In the genomic region with DNA sequence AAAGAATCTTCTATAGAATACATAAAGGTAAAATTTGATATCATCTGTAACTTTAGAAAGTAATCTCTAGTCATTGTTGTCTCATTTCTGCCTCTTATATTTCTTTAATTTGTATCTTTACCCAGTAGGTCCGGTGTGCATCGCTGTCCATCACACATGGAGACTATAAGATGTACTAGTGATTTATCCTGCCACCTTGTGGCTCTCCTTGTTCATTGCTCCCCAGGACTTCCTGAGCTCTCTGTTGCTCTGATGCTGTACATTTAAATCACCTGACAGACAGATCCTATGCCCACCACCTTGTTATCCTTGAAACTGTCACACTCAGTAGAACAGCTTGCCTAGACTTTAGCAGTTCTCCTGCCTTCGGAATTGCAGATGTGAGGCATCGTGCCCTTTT, we compare ENCODE assay signal across 9 mouse cellular contexts. TPM values are rescaled to one million over a fixed set of nuclear protein-coding genes. Genes with fewer than 3 reads are reported as not detected.
DNase-seq lines count a peak whose midpoint lies in the region; ATAC-seq and TF ChIP-seq lines count a peak whose summit lies in the region.
"Had no signal": no experiment of that assay in that cellular context is flagged by ENCODE, and none has a peak within 500 bp of the region (broad histone marks: within the 10 kb centered on the region; RNA-seq: fewer than 3 reads in every experiment).

No protein-coding gene starts in this region.

- 78% methylated on average over 4 of the region's 4 CpGs for WGBS in cerebellum, adult 2 months
- WGBS in limb, embryonic 14.5 days = 90% methylated on average over 4 of the region's 4 CpGs
- WGBS in limb, embryonic 10.5 days = 92% methylated on average over 4 of the region's 4 CpGs
- WGBS in midbrain, embryonic 10.5 days = 94% methylated on average over 4 of the region's 4 CpGs

- H3K27me3 ChIP-seq in cerebellum, adult 2 months (ENCODE audit: control insufficient read depth, insufficient read depth, low read length) = no peaks in the 10 kb centered on the region
- no peaks in the 10 kb centered on the region for H3K27me3 ChIP-seq in limb, embryonic 14.5 days (ENCODE audit: control insufficient read depth, insufficient read depth, low read length)
- H3K27me3 ChIP-seq in limb, embryonic 10.5 days (ENCODE audit: low read depth, poor library complexity, severe bottlenecking) = no peaks in the 10 kb centered on the region
- no peaks in the 10 kb centered on the region for H3K27me3 ChIP-seq in midbrain, embryonic 10.5 days (ENCODE audit: low read depth, poor library complexity, severe bottlenecking)
- H3K27me3 ChIP-seq: lung, embryonic 15.5 days had no signal

- no peak overlapping the region for H3K27ac ChIP-seq in cerebellum, adult 2 months (ENCODE audit: insufficient read depth, low read length)
- H3K27ac ChIP-seq in limb, embryonic 14.5 days (replicated peaks; ENCODE audit: low read depth, low read length) = no peak overlapping the region
- no peak overlapping the region for H3K27ac ChIP-seq in limb, embryonic 10.5 days
- no peak overlapping the region for H3K27ac ChIP-seq in midbrain, embryonic 10.5 days (replicated peaks)
- H3K27ac ChIP-seq: lung, embryonic 15.5 days had no signal

- DNase-seq in cerebellum, adult 2 months = peak; percentile 15 to 17
- DNase-seq in cerebellum, adult 8-10 months = no peak
- peak; percentile 52 for DNase-seq in limb, embryonic 14.5 days (ENCODE audit: low spot score)
- DNase-seq in limb, embryonic 10.5 days (ENCODE audit: low spot score) = no peak
- peak; percentile 62 for DNase-seq in ZHBTc4 (ENCODE audit: low read depth, low spot score)
- DNase-seq in induced T-regulatory cell, adult 2 months (ENCODE audit: low read depth) = peak; percentile 64
- peak; percentile 45 to 53 for DNase-seq in natural killer cell, adult 2 months (ENCODE audit: low spot score in 2 of 2)
- DNase-seq in midbrain, embryonic 10.5 days (ENCODE audit: low spot score) = no peak

- no peak for ATAC-seq in limb, embryonic 14.5 days (ENCODE audit: low FRiP score, low read depth)

- H3K4me2 ChIP-seq in limb, embryonic 14.5 days (replicated peaks; ENCODE audit: low read depth, low read length, severe bottlenecking) = no peak overlapping the region
- H3K4me2 ChIP-seq: lung, embryonic 15.5 days had no signal

- H3K36me3 ChIP-seq in limb, embryonic 14.5 days (ENCODE audit: control insufficient read depth, insufficient read depth, low read length) = peaks cover 62% of the 10 kb centered on the region
- peaks cover 97% of the 10 kb centered on the region for H3K36me3 ChIP-seq in limb, embryonic 10.5 days
- H3K36me3 ChIP-seq in midbrain, embryonic 10.5 days = peaks cover 96% of the 10 kb centered on the region

- no peaks in the 10 kb centered on the region for H3K4me1 ChIP-seq in cerebellum, adult 2 months (ENCODE audit: control insufficient read depth, insufficient read depth, low read length)
- no peaks in the 10 kb centered on the region for H3K4me1 ChIP-seq in limb, embryonic 14.5 days (ENCODE audit: control insufficient read depth, insufficient read depth, low read length)
- no peaks in the 10 kb centered on the region for H3K4me1 ChIP-seq in limb, embryonic 10.5 days
- H3K4me1 ChIP-seq in midbrain, embryonic 10.5 days = no peaks in the 10 kb centered on the region
- H3K4me1 ChIP-seq: lung, embryonic 15.5 days had no signal

- no peak for TF ChIP-seq POLR2A in cerebellum, adult 2 months (IDR thresholded peaks at IDR 0.05; ENCODE audit: borderline replicate concordance, insufficient read depth, low read length)
- no peak for TF ChIP-seq POLR2A in limb, embryonic 14.5 days (IDR thresholded peaks at IDR 0.05; ENCODE audit: borderline replicate concordance, extremely low read depth, insufficient read depth, insufficient read length)

- H3K4me3 ChIP-seq in cerebellum, adult 2 months (replicated peaks; ENCODE audit: insufficient read depth, low read depth, low read length) = no peak overlapping the region
- H3K4me3 ChIP-seq in limb, embryonic 14.5 days (replicated peaks; ENCODE audit: low read length) = no peak overlapping the region
- H3K4me3 ChIP-seq in limb, embryonic 10.5 days = no peak overlapping the region
- no peak overlapping the region for H3K4me3 ChIP-seq in midbrain, embryonic 10.5 days
- H3K4me3 ChIP-seq: lung, embryonic 15.5 days had no signal

- TF ChIP-seq CTCF in cerebellum, adult 2 months (IDR thresholded peaks at IDR 0.05; ENCODE audit: borderline replicate concordance, insufficient read depth, low read depth, low read length) = peak; percentile 46; the same call in 1 of the 2 replicates

- H3K9me3 ChIP-seq in limb, embryonic 14.5 days (ENCODE audit: control insufficient read depth, low read length) = no peaks in the 10 kb centered on the region
- H3K9me3 ChIP-seq in limb, embryonic 10.5 days (replicated peaks) = no peaks in the 10 kb centered on the region
- H3K9me3 ChIP-seq in midbrain, embryonic 10.5 days (replicated peaks) = no peaks in the 10 kb centered on the region
- H3K9me3 ChIP-seq: lung, embryonic 15.5 days had no signal

- H3K9ac ChIP-seq in limb, embryonic 14.5 days (ENCODE audit: low read depth, low read length, severe bottlenecking) = no peak overlapping the region
- H3K9ac ChIP-seq: lung, embryonic 15.5 days had no signal

RNA-seq across cellular contexts. Expression of gene Hhex, which starts 16.3 kb away (rescaled TPM):
- 1.7 and 1.9 TPM in 2 replicates for polyA plus RNA-seq in cerebellum, adult 2 months (2012; rRNA removed)
- polyA plus RNA-seq in limb, embryonic 14.5 days (2012; rRNA removed) = 4.5 and 5.2 TPM in 2 replicates
- polyA plus RNA-seq in limb, embryonic 14.5 days (2014; fragmentation: Nextera tagmentation; extraction: Ambion mirVana) = 7.7 and 8.0 TPM in 2 replicates
- polyA plus RNA-seq in limb, embryonic 10.5 days (2016; fragmentation: Nextera tagmentation; extraction: Ambion mirVana) = 6.8 and 7.2 TPM in 2 replicates
- 5.4 and 6.9 TPM in 2 replicates for polyA plus RNA-seq in midbrain, embryonic 10.5 days (2016; fragmentation: Nextera tagmentation; extraction: Ambion mirVana)

RNA-seq across cellular contexts. Expression of gene Kif11, which starts 42.1 kb away (rescaled TPM):
- 0.46 and 0.49 TPM in 2 replicates for polyA plus RNA-seq in cerebellum, adult 2 months (2012; rRNA removed)
- polyA plus RNA-seq in limb, embryonic 14.5 days (2012; rRNA removed) = 39.8 and 46.7 TPM in 2 replicates
- polyA plus RNA-seq in limb, embryonic 14.5 days (2014; fragmentation: Nextera tagmentation; extraction: Ambion mirVana) = 47.1 and 51.3 TPM in 2 replicates
- 73.1 and 88.0 TPM in 2 replicates for polyA plus RNA-seq in limb, embryonic 10.5 days (2016; fragmentation: Nextera tagmentation; extraction: Ambion mirVana)
- 92.7 and 92.9 TPM in 2 replicates for polyA plus RNA-seq in midbrain, embryonic 10.5 days (2016; fragmentation: Nextera tagmentation; extraction: Ambion mirVana)

Comparison
In these comparisons a context has a peak if more than half of its experiments do, and no peak if none do; other contexts are left out.
1. DNase-seq: peak in cerebellum, adult 2 months (2 of 2), limb, embryonic 14.5 days (single experiment), ZHBTc4 (single experiment), induced T-regulatory cell, adult 2 months (single experiment) and natural killer cell, adult 2 months (2 of 2); none in cerebellum, adult 8-10 months (single experiment), limb, embryonic 10.5 days (single experiment) and midbrain, embryonic 10.5 days (single experiment).
2. RNA of gene Kif11, which starts 42.1 kb away (polyA plus RNA-seq): 92.7 to 92.9 TPM in midbrain, embryonic 10.5 days, 73.1 to 88.0 TPM in limb, embryonic 10.5 days and 39.8 to 51.3 TPM in limb, embryonic 14.5 days; 0.46 to 0.49 TPM in cerebellum, adult 2 months; every median in the first group is over 10 times any median in the second.